Mouse (Mus musculus): ENCODE data around the gene Lgr4. TPM values are rescaled to one million over a fixed set of nuclear protein-coding genes. Genes with fewer than 3 reads are reported as not detected.

Gene Lgr4
- polyA plus RNA-seq, 1 experiment from 2014 or later: 4.7 TPM

- H3K4me3 ChIP-seq (ENCODE audit: low read depth, low read length): peak overlapping the region; percentile 73
- H3K36me3 ChIP-seq (ENCODE audit: control insufficient read depth, insufficient read depth, low read length): no peaks in the 10 kb centered on the region
- peaks cover 23% of the 10 kb centered on the region for H3K27me3 ChIP-seq (replicated peaks; ENCODE audit: control insufficient read depth, insufficient read depth, low read length)
- peaks cover 12% of the 10 kb centered on the region for H3K4me1 ChIP-seq (ENCODE audit: control insufficient read depth, insufficient read depth, low read length)
- DNase-seq (ENCODE audit: low spot score) (no peak), ATAC-seq (no peak; the same call in 1 of the 2 replicates)
- H3K9ac ChIP-seq (ENCODE audit: low read length): no peak overlapping the region
- H3K4me2 ChIP-seq (ENCODE audit: low read length): peak overlapping the region; percentile 79
- no peak overlapping the region for H3K27ac ChIP-seq (ENCODE audit: low read depth, low read length)
- 4% methylated on average over 11 of the region's 11 CpGs for WGBS
- no peaks in the 10 kb centered on the region for H3K9me3 ChIP-seq (replicated peaks; ENCODE audit: control insufficient read depth, low read length)
These were observed 508 bp upstream of the Lgr4 start for GRCm38 (mm10) chr2:109916782-109917495.

- ATAC-seq (no peak), DNase-seq (ENCODE audit: low spot score) (no peak)
- WGBS: 6% methylated on average over 22 of the region's 22 CpGs
- H3K4me3 ChIP-seq (ENCODE audit: low read depth, low read length): peak overlapping the region; percentile 73
- no peaks in the 10 kb centered on the region for H3K9me3 ChIP-seq (replicated peaks; ENCODE audit: control insufficient read depth, low read length)
- peaks cover 12% of the 10 kb centered on the region for H3K4me1 ChIP-seq (ENCODE audit: control insufficient read depth, insufficient read depth, low read length)
- no peak overlapping the region for H3K27ac ChIP-seq (ENCODE audit: low read depth, low read length)
- H3K27me3 ChIP-seq (replicated peaks; ENCODE audit: control insufficient read depth, insufficient read depth, low read length): peaks cover 19% of the 10 kb centered on the region
- H3K4me2 ChIP-seq (ENCODE audit: low read length): peak overlapping the region; percentile 79
- peak overlapping the region; percentile 80; the same call in 1 of the 2 replicates for H3K9ac ChIP-seq (ENCODE audit: low read length)
- no peaks in the 10 kb centered on the region for H3K36me3 ChIP-seq (ENCODE audit: control insufficient read depth, insufficient read depth, low read length)
These were observed 1.3 kb downstream of the Lgr4 start for GRCm38 (mm10) chr2:109918592-109919262.

- H3K36me3 ChIP-seq (ENCODE audit: control insufficient read depth, insufficient read depth, low read length): no peaks in the 10 kb centered on the region
- no peak overlapping the region for H3K4me3 ChIP-seq (ENCODE audit: low read depth, low read length)
- no peak overlapping the region for H3K27ac ChIP-seq (ENCODE audit: low read depth, low read length)
- 80% methylated on average over 7 of the region's 7 CpGs for WGBS
- H3K9ac ChIP-seq (ENCODE audit: low read length): no peak overlapping the region
- ATAC-seq (no peak), DNase-seq (ENCODE audit: low spot score) (no peak)
- H3K4me1 ChIP-seq (ENCODE audit: control insufficient read depth, insufficient read depth, low read length): peaks cover 12% of the 10 kb centered on the region
- no peak overlapping the region for H3K4me2 ChIP-seq (ENCODE audit: low read length)
- peaks cover 17% of the 10 kb centered on the region for H3K27me3 ChIP-seq (replicated peaks; ENCODE audit: control insufficient read depth, insufficient read depth, low read length)
- H3K9me3 ChIP-seq (replicated peaks; ENCODE audit: control insufficient read depth, low read length): no peaks in the 10 kb centered on the region
These were observed 3.0 kb downstream of the Lgr4 start for GRCm38 (mm10) chr2:109920471-109920870.

GRCm38 (mm10) chr2:109921298-109922035 is 4.0 kb downstream of the Lgr4 start:
- peaks cover 16% of the 10 kb centered on the region for H3K27me3 ChIP-seq (replicated peaks; ENCODE audit: control insufficient read depth, insufficient read depth, low read length)
- 71% methylated on average over 8 of the region's 8 CpGs for WGBS
- H3K27ac ChIP-seq (ENCODE audit: low read depth, low read length): no peak overlapping the region
- no peak overlapping the region for H3K9ac ChIP-seq (ENCODE audit: low read length)
- H3K9me3 ChIP-seq (replicated peaks; ENCODE audit: control insufficient read depth, low read length): no peaks in the 10 kb centered on the region
- H3K4me2 ChIP-seq (ENCODE audit: low read length): no peak overlapping the region
- DNase-seq (ENCODE audit: low spot score) (no peak), ATAC-seq (no peak)
- H3K4me1 ChIP-seq (ENCODE audit: control insufficient read depth, insufficient read depth, low read length): peaks cover 12% of the 10 kb centered on the region
- H3K4me3 ChIP-seq (ENCODE audit: low read depth, low read length): no peak overlapping the region
- H3K36me3 ChIP-seq (ENCODE audit: control insufficient read depth, insufficient read depth, low read length): no peaks in the 10 kb centered on the region

- Histone ChIP-seq H3K27ac (ENCODE audit: low read depth, low read length) (no peak overlapping the region), H3K36me3 (ENCODE audit: control insufficient read depth, insufficient read depth, low read length) (no peaks in the 10 kb centered on the region), H3K4me1 (ENCODE audit: control insufficient read depth, insufficient read depth, low read length) (peaks cover 12% of the 10 kb centered on the region), H3K4me2 (ENCODE audit: low read length) (no peak overlapping the region), H3K4me3 (ENCODE audit: low read depth, low read length) (no peak overlapping the region), H3K9ac (ENCODE audit: low read length) (no peak overlapping the region), H3K27me3 (replicated peaks; ENCODE audit: control insufficient read depth, insufficient read depth, low read length) (peaks cover 16% of the 10 kb centered on the region), H3K9me3 (replicated peaks; ENCODE audit: control insufficient read depth, low read length) (no peaks in the 10 kb centered on the region)
- WGBS: 90% methylated on average over 3 of the region's 3 CpGs
- ATAC-seq (no peak), DNase-seq (ENCODE audit: low spot score) (no peak)
These were observed 4.9 kb downstream of the Lgr4 start for GRCm38 (mm10) chr2:109922306-109922705.

GRCm38 (mm10) chr2:109923031-109923430 is 5.6 kb downstream of the Lgr4 start:
- Histone ChIP-seq H3K9me3 (replicated peaks; ENCODE audit: control insufficient read depth, low read length) (no peaks in the 10 kb centered on the region), H3K4me1 (ENCODE audit: control insufficient read depth, insufficient read depth, low read length) (peaks cover 12% of the 10 kb centered on the region), H3K4me2 (ENCODE audit: low read length) (no peak overlapping the region), H3K4me3 (ENCODE audit: low read depth, low read length) (no peak overlapping the region), H3K9ac (ENCODE audit: low read length) (no peak overlapping the region), H3K27me3 (replicated peaks; ENCODE audit: control insufficient read depth, insufficient read depth, low read length) (peaks cover 16% of the 10 kb centered on the region), H3K36me3 (ENCODE audit: control insufficient read depth, insufficient read depth, low read length) (no peaks in the 10 kb centered on the region), H3K27ac (ENCODE audit: low read depth, low read length) (no peak overlapping the region)
- ATAC-seq: no peak
- 89% methylated on average over 3 of the region's 3 CpGs for WGBS
- no peak for DNase-seq (ENCODE audit: low spot score)

GRCm38 (mm10) chr2:109923945-109924344 is 6.5 kb downstream of the Lgr4 start:
- peaks cover 18% of the 10 kb centered on the region for H3K27me3 ChIP-seq (replicated peaks; ENCODE audit: control insufficient read depth, insufficient read depth, low read length)
- H3K4me2 ChIP-seq (ENCODE audit: low read length): no peak overlapping the region
- H3K9ac ChIP-seq (ENCODE audit: low read length): no peak overlapping the region
- 84% methylated on average over 3 of the region's 3 CpGs for WGBS
- H3K4me1 ChIP-seq (ENCODE audit: control insufficient read depth, insufficient read depth, low read length): peaks cover 4% of the 10 kb centered on the region
- no peaks in the 10 kb centered on the region for H3K36me3 ChIP-seq (ENCODE audit: control insufficient read depth, insufficient read depth, low read length)
- DNase-seq (ENCODE audit: low spot score) (no peak), ATAC-seq (no peak)
- H3K9me3 ChIP-seq (replicated peaks; ENCODE audit: control insufficient read depth, low read length): no peaks in the 10 kb centered on the region
- no peak overlapping the region for H3K27ac ChIP-seq (ENCODE audit: low read depth, low read length)
- H3K4me3 ChIP-seq (ENCODE audit: low read depth, low read length): no peak overlapping the region

- no peaks in the 10 kb centered on the region for H3K9me3 ChIP-seq (replicated peaks; ENCODE audit: control insufficient read depth, low read length)
- H3K9ac ChIP-seq (ENCODE audit: low read length): no peak overlapping the region
- no peak overlapping the region for H3K4me2 ChIP-seq (ENCODE audit: low read length)
- 94% methylated on average over 4 of the region's 4 CpGs for WGBS
- H3K27me3 ChIP-seq (replicated peaks; ENCODE audit: control insufficient read depth, insufficient read depth, low read length): peaks cover 3% of the 10 kb centered on the region; the same call in 1 of the 2 replicates
- H3K4me3 ChIP-seq (ENCODE audit: low read depth, low read length): no peak overlapping the region
- no peak for DNase-seq (ENCODE audit: low spot score)
- ATAC-seq: no peak
- no peak overlapping the region for H3K27ac ChIP-seq (ENCODE audit: low read depth, low read length)
- H3K4me1 ChIP-seq (ENCODE audit: control insufficient read depth, insufficient read depth, low read length): no peaks in the 10 kb centered on the region
- no peaks in the 10 kb centered on the region for H3K36me3 ChIP-seq (ENCODE audit: control insufficient read depth, insufficient read depth, low read length)
These were observed 9.5 kb downstream of the Lgr4 start for GRCm38 (mm10) chr2:109926984-109927383.
